Mouse (Mus musculus) erythroblast, embryonic 14.5 days (primary cell): Measurements from ENCODE around the gene Gm20479. TPM values are rescaled to one million over a fixed set of nuclear protein-coding genes. Genes with fewer than 3 reads are reported as not detected.

Experiments
- H3K27me3 ChIP-seq: 2 replicates; pipeline ENCODE4 v1.6.1; 2012; ENCODE audit warnings: inconsistent platforms; ENCODE audit not compliant: control insufficient read depth
- H3K36me3 ChIP-seq: 2 replicates; pipeline ENCODE4 v1.6.1; 2012; ENCODE audit warnings: mild to moderate bottlenecking, inconsistent platforms; ENCODE audit not compliant: control insufficient read depth
- H3K4me1 ChIP-seq: 2 replicates; pipeline ENCODE4 v1.6.1; 2012; ENCODE audit warnings: inconsistent platforms; ENCODE audit not compliant: control insufficient read depth
- H3K4me3 ChIP-seq: replicated peaks from 2 replicates; pipeline ENCODE3; 2012; ENCODE audit warnings: moderate library complexity, mild to moderate bottlenecking, inconsistent platforms
- H3K9me3 ChIP-seq: 2 replicates; pipeline ENCODE4 v1.6.1; 2012; ENCODE audit warnings: low read length, inconsistent platforms, mixed read lengths; ENCODE audit not compliant: control insufficient read depth
- GATA1 ChIP-seq: IDR thresholded peaks from 2 replicates; pipeline ENCODE4 v1.6.1; 2012; ENCODE audit warnings: low read length, inconsistent platforms, mixed read lengths
- TAL1 ChIP-seq: IDR thresholded peaks from 3 replicates; pipeline ENCODE4 v1.6.1; 2012; ENCODE audit warnings: low read length, inconsistent platforms, mixed read lengths
- polyA plus RNA-seq: library from polyadenylated mRNA; stranded (reverse); fragments of >175 nt; gene quantifications from 2 replicates; pipeline ENCODE4 v1.2.3, GENCODE M21; 2012

Gene Gm20479
- polyA plus RNA-seq, 1 experiment, result not detected

DNA sequence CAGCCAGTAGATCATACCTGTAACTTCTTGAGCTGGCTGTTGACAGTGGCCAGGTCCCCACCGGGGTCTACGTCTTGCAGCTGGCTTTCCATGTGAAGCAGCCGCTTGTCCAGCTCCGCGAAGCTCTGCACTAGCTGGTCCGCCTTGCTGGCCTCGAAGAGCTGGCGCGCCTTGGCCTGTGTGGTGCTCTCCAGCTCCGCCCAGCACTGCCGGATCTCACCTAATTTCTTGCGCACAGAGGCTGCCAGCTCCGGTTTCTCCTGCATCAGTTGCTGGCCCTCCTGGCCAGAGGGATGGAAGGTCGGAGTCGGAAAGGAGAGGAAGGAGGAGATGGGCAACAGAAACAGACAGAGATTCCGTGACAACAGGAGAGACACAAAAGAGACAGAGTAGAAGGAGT is 34.2 kb upstream of the Gm20479 start:
- Histone ChIP-seq H3K4me1 (peaks cover 5% of the 10 kb centered on the region), H3K36me3 (no peaks in the 10 kb centered on the region), H3K27me3 (peaks cover 63% of the 10 kb centered on the region), H3K9me3 (no peaks in the 10 kb centered on the region), H3K4me3 (no peak overlapping the region)
- TF ChIP-seq TAL1 (no peak), GATA1 (no peak)

GRCm38 (mm10) chr7:27389213-27389612 is 32.0 kb upstream of the Gm20479 start:
- Histone ChIP-seq H3K4me1 (peaks cover 11% of the 10 kb centered on the region), H3K36me3 (no peaks in the 10 kb centered on the region), H3K4me3 (no peak overlapping the region), H3K27me3 (peaks cover 44% of the 10 kb centered on the region), H3K9me3 (no peaks in the 10 kb centered on the region)
- TF ChIP-seq TAL1 (no peak), GATA1 (no peak)

GRCm38 (mm10) chr7:27384731-27385130 is 27.5 kb upstream of the Gm20479 start:
- no peaks in the 10 kb centered on the region for H3K9me3 ChIP-seq
- TF ChIP-seq GATA1, result no peak
- TF ChIP-seq TAL1, result no peak
- peaks cover 29% of the 10 kb centered on the region for H3K4me1 ChIP-seq
- H3K4me3 ChIP-seq, result no peak overlapping the region
- no peaks in the 10 kb centered on the region for H3K36me3 ChIP-seq
- H3K27me3 ChIP-seq, result peaks cover 17% of the 10 kb centered on the region

DNA sequence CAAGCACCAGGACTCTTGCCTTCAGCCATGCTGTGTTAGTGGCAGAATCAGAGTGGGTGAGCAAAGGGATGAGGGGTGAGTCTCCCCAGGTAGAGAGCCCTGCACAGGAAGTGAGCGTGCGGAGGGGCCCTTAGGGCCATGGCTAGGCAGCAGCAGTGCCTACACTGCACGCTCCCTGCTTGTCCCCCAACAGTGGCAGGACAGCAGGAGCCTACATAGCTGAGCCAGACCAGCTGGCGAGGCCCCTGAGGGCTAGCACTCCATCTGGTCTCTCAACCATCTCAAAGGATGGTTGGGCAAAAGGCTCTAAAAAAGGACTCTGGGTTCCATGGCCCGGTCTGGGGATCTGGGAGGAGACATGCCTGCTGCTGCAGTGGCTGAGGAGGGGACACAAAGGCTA is 26.9 kb upstream of the Gm20479 start:
- TF ChIP-seq GATA1 (no peak), TAL1 (no peak)
- H3K27me3 ChIP-seq, result peaks cover 22% of the 10 kb centered on the region
- H3K36me3 ChIP-seq, result no peaks in the 10 kb centered on the region
- no peaks in the 10 kb centered on the region for H3K9me3 ChIP-seq
- peaks cover 27% of the 10 kb centered on the region for H3K4me1 ChIP-seq
- no peak overlapping the region for H3K4me3 ChIP-seq

- Histone ChIP-seq H3K4me1 (peaks cover 26% of the 10 kb centered on the region), H3K36me3 (no peaks in the 10 kb centered on the region), H3K4me3 (no peak overlapping the region), H3K27me3 (peaks cover 26% of the 10 kb centered on the region), H3K9me3 (no peaks in the 10 kb centered on the region)
- TF ChIP-seq TAL1 (no peak), GATA1 (no peak)
These were observed 26.0 kb upstream of the Gm20479 start for GRCm38 (mm10) chr7:27383233-27383632.

GRCm38 (mm10) chr7:27381560-27381959 is 24.3 kb upstream of the Gm20479 start:
- Histone ChIP-seq H3K4me3 (no peak overlapping the region), H3K9me3 (no peaks in the 10 kb centered on the region), H3K4me1 (peaks cover 24% of the 10 kb centered on the region), H3K36me3 (no peaks in the 10 kb centered on the region), H3K27me3 (peaks cover 31% of the 10 kb centered on the region)
- TF ChIP-seq GATA1 (no peak), TAL1 (no peak)

GRCm38 (mm10) chr7:27381009-27381408 is 23.8 kb upstream of the Gm20479 start:
- H3K36me3 ChIP-seq, result no peaks in the 10 kb centered on the region
- TF ChIP-seq GATA1 (no peak), TAL1 (no peak)
- H3K27me3 ChIP-seq, result peaks cover 37% of the 10 kb centered on the region
- H3K9me3 ChIP-seq, result no peaks in the 10 kb centered on the region
- H3K4me3 ChIP-seq, result no peak overlapping the region
- peaks cover 24% of the 10 kb centered on the region for H3K4me1 ChIP-seq

GRCm38 (mm10) chr7:27379836-27380235 is 22.6 kb upstream of the Gm20479 start:
- no peaks in the 10 kb centered on the region for H3K9me3 ChIP-seq
- peaks cover 45% of the 10 kb centered on the region for H3K27me3 ChIP-seq
- H3K36me3 ChIP-seq, result no peaks in the 10 kb centered on the region

GRCm38 (mm10) chr7:27378431-27378830 is 21.2 kb upstream of the Gm20479 start:
- peaks cover 11% of the 10 kb centered on the region for H3K4me1 ChIP-seq
- TF ChIP-seq GATA1 (no peak), TAL1 (no peak)
- no peak overlapping the region for H3K4me3 ChIP-seq
- no peaks in the 10 kb centered on the region for H3K36me3 ChIP-seq
- H3K27me3 ChIP-seq, result peaks cover 58% of the 10 kb centered on the region
- no peaks in the 10 kb centered on the region for H3K9me3 ChIP-seq

More at GRCm38 (mm10) chr7:27379836-27380235, 22.6 kb upstream of the Gm20479 start:
- peaks cover 24% of the 10 kb centered on the region for H3K4me1 ChIP-seq
- no peak overlapping the region for H3K4me3 ChIP-seq
- no peak for TF ChIP-seq GATA1
- TF ChIP-seq TAL1, result no peak

GRCm38 (mm10) chr7:27375274-27375673 is 18.1 kb upstream of the Gm20479 start:
- TF ChIP-seq TAL1, result no peak
- TF ChIP-seq GATA1, result no peak
- H3K9me3 ChIP-seq, result peaks cover 8% of the 10 kb centered on the region
- H3K36me3 ChIP-seq, result no peaks in the 10 kb centered on the region
- no peak overlapping the region for H3K4me3 ChIP-seq
- no peaks in the 10 kb centered on the region for H3K4me1 ChIP-seq
- peaks cover 82% of the 10 kb centered on the region for H3K27me3 ChIP-seq
